Mouse (Mus musculus): ENCODE measurements around the gene 1700088E04Rik.

The 1700088E04Rik gene

GRCm38 (mm10) chr15:79140866-79141565 lies at the start of gene 1700088E04Rik, which contains the start of gene Polr2f:
TSS of gene 1700088E04Rik (minus strand) at chr15:79141253.
TSS of gene Polr2f (plus strand) at chr15:79141009.
- peak; percentile 98 for DNase-seq

DNA sequence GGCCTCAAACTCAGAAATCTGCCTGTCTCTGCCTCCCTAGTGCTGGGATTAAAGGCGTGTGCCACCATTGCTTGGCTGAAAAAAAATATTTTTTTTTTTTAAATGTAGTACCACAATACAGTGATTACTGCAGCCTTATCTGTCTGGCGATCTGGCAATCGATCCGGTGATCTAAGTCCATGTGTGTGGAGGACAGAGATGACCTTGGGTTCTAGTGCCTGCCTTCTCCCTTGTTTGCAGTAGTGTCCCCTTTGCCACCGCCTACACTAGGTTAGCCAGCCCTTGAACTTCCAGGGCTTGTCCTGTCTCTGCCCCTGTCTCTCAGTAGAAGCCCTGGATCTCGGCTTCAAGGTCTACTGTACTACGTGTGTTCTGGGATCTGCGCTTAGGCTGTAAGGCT lies 46.8 kb upstream of the 1700088E04Rik start:
- no peak for DNase-seq

DNA sequence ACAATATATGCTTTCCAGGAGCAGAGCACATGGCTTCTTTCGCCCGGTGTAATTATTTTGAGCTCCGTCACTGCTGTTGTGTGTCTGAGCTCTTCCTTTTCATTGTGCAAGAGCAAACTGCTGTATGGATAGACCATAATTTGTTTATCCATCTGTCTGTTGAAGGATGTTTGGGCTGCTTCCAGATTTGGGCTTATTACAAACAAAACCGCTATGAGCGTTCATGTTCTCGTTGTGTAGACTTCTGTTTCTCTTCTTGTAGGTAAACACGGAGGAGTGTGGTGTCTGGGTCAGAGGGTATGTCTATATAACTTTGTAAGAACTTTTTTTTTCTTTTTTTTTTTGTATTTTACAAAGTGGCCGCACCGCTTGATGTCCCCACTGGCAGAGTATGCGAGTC lies 44.2 kb upstream of the 1700088E04Rik start:
- no peak for DNase-seq

DNA sequence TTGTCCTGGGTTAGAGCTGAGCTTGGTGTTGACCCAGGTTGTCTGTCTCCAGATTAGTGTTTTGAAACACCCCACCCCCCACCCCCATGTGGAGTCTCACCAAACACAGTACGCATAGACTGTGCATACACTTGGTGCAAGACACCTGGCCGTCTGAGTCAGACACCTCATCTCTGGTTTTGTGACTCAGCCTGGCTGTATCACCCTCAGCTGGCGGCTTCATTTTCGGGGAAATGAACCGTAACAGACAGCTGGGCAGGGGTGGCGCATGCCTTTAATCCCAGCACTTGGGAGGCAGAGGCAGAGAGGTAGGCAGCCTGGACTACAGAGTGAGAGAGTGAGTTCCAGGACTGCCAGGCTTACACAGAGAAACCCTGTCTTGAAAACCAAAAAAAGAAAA lies 35.9 kb upstream of the 1700088E04Rik start:
- DNase-seq, result no peak

GRCm38 (mm10) chr15:79166712-79167111 lies 25.7 kb upstream of the 1700088E04Rik start:
- DNase-seq, result peak; percentile 50

DNA sequence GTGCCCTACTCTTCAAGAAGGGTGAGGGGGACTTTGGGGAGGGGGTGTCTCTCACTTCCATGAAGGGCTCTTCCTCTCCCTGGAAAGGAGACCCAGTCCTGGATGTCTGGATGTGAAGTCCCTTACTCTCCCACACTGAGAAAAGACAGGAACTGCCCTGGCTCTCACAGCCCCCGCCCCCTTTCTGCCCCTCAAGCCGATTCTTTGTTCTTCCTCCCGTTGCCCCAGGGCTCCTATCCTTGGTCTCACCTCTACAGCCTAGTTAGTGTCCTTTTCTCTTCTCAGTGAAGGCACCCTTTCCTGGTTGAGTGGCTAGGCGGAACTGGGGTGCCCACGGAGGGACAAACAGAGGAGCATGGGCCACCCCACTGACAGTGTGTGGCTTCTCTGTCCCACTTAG lies 24.1 kb upstream of the 1700088E04Rik start, which contains the start of gene Sox10:
Gene Sox10 (minus strand): TSS at position 101 of the 400 bp plus-strand sequence.
- DNase-seq, result no peak

GRCm38 (mm10) chr15:79164251-79164650 lies 23.2 kb upstream of the 1700088E04Rik start:
- DNase-seq, result no peak

GRCm38 (mm10) chr15:79162822-79163221 lies 21.8 kb upstream of the 1700088E04Rik start:
- DNase-seq, result no peak

- no peak for DNase-seq
Observed at GRCm38 (mm10) chr15:79162301-79162700, 21.2 kb upstream of the 1700088E04Rik start.

GRCm38 (mm10) chr15:79155572-79155971 lies 14.5 kb upstream of the 1700088E04Rik start:
- no peak for DNase-seq

- no peak for DNase-seq
Observed at GRCm38 (mm10) chr15:79152709-79153108, 11.7 kb upstream of the 1700088E04Rik start.

DNA sequence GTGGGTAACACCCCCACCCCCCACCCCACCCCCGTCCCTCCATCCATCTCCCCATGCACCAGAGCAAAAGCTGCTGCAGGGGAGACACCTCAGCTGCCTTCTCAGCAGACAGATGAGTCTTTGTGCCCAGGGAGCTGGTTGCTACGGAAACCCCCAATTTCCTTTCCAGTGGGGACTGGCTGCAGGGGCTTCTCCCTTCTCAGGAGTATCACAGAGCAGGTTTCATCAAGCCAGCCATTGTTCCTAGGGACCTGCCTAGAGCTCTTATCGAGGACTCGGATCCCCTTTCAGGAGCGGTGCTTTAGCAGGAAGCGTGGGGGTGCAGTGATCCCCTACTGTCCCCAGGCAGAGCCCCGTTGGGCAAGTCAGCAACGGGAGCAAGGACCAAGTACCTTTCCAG lies 10.8 kb upstream of the 1700088E04Rik start:
- DNase-seq, result peak; percentile 49

GRCm38 (mm10) chr15:79148533-79148932 lies 7.5 kb upstream of the 1700088E04Rik start:
- peak; percentile 89 for DNase-seq

DNA sequence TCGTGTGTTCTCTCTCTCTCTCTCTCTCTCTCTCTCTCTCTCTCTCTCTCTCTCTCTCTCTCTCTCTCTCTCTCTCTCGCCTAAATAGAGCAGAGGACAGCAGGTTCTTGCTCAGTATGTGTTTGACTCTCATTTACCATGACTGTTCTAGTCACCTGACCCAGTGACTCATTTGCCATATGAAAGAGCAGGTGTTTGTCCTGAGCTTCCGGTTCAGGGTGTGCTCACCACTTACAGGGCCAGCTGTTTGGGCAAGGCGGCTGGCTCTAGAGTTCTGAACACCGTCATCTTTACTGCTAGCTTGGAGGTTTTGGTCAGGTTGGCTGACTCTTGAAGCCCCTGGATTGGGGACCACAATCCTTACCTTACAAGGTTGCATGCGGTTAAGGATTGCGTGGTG lies 4.5 kb upstream of the 1700088E04Rik start:
- DNase-seq, result no peak

DNA sequence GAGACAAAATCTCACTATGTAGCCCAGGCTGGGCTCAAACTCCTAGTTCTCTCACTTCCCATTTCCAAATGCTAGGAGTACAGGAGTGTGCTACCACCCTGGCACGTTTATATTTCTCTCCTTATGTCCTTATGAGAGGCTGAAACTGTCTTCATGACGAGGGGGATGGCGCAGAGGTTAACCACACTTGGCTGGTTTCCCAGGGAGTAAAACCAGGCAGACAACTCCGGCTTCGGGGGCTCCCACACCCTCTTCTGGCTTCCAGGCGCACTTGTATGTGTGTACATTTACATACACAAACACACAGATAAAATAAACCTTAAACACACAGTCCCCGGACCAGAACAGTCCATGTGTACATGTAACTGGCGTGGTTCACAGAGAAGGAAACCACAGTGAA lies 3.0 kb upstream of the 1700088E04Rik start:
- no peak for DNase-seq

GRCm38 (mm10) chr15:79143316-79143715 lies 2.3 kb upstream of the 1700088E04Rik start:
- DNase-seq, result no peak

GRCm38 (mm10) chr15:79141566-79141917 lies 489 bp upstream of the 1700088E04Rik start:
- no peak for DNase-seq

- DNase-seq, result no peak
Observed at GRCm38 (mm10) chr15:79139640-79140039, 1.4 kb downstream of the 1700088E04Rik start.

GRCm38 (mm10) chr15:79135783-79136575 lies 5.1 kb downstream of the 1700088E04Rik start:
- DNase-seq, result no peak

DNA sequence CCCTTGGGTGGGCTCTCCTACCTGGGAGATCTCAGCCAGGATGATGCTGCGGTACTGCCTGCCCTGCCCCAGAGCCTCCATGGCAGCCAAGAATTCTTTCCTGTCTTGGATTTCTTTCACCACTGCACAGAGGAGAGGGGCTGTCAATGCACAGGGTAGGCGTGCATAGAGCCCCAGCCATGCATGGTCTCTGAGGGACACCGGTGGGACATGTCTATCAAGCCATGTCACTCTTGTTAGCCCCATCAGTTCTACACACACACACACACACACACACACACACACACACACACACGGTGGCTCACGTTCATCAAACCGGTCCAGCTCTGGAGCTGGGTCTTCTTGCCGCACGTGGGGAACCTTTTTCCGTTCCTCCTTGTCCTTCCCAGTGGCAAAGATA lies 5.7 kb downstream of the 1700088E04Rik start:
- DNase-seq, result no peak

DNA sequence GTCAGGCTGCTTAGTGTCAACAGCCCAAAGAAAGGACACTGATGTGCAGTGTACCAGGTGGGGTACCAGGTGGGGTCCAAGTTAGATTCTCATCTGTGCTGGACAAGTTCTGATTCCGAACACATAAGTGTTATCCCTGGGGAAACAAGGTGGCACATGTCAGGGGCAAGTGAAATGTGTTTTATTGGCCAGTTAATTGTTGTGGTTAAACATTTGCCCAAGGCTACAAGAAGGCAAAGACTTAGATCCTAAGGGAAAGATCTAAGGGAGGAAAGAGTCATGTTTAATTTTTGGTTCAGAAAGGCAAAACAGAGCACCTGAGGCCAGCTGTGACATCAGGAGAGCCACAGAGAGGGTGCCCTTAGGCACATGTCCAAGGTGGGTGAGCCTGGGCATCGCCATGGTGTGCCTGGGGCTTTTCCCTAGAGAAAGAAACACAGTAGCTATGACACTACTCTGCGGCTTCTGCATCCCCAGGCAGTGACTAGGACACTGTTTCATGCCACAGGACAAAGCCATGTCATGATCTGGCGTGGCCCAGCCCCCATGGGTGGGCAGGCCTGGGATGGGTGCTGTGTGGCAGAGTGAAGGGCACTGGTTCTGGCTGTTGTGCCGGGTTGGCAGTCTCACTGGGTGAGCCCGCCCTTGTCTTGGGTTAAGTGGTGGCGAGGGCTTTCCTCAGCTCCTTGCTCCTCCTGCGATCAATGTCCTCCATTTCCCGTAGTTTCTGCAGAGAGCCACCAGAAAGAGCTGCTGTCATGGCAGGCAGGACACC lies 6.4 kb downstream of the 1700088E04Rik start:
- no peak for DNase-seq

DNA sequence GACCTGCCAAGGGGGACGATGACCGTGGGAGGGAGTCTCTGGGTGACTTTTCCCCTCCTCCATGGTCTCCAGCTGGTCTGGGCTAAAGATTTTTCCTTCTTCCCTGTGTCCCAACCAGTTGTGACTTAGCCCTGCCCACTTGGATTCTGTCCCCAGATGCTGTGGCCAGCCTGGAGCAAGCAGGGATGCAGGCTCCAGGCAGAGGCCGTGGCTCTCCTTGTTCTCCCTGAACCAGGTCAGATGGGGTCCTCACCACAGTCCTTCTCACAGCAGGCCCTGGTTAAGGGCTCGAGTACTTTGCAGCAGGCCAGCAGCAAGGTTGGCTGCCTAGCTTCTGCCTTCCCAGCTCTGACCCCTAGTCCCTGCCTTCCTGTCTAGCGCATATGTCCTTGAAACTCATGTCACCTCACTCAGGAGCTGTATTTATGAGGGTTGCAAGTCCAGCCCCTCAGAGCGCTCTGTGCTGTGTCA lies 7.8 kb downstream of the 1700088E04Rik start:
- no peak for DNase-seq

DNA sequence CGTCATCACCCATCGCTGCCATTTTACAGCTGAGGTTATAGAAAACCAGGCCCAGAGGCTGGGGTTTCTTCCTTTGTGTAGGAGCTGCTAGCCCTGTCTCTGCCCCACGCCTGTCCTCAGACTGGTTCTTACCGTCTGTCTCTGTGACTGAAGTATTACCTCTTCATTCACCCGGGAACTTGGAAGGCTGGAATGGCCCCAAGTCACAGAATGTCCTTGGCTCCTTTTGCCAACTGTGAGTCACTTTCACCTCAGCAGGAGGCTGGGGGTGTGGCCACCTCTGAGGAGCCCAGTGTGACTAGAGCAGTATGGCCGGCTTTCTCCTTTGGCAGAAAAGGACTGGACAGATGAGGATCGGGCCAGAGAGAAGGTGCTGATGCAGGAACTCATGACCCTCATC lies 9.6 kb downstream of the 1700088E04Rik start:
- no peak for DNase-seq
